Comparison of ENCODE assay signal across 8 mouse cellular contexts in the genomic region with DNA sequence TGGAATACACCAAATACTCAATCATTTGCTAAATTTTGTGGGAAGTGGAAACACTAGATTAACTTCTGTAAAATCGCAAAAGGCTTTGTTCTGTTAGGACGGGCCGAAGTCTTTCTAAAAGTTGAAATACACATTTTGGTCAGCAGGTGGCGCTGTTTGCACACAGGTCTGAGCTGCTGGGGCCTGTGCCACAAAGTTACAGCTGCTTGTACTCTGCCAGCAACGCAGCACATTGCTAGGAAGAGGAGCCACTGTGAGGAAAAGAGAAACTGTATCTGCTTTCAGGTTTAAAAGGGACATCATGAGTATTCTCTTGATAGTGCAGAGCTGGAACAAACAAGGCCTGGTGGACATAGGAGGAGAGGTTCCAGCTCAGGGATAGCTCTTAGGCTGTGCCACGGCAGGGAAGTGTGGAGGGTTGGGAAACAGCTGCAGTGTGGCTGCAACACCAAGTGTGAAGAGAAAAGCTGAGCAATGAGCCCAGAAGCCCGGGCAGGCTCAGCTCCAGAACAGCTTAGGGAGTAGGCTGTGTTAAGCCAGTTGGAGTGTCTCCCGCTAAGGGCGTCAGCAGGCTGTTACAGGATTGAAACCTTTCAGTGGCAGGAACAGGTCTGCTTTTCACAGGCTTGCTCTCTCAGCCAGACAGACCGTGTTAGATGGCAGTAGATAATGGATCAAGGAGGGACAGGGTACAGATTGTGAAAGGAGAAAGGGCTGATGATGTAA. TPM values are rescaled to one million over a fixed set of nuclear protein-coding genes. Genes with fewer than 3 reads are reported as not detected.
DNase-seq lines count a peak whose midpoint lies in the region; ATAC-seq and TF ChIP-seq lines count a peak whose summit lies in the region.

No protein-coding gene starts in this region.

- no peak overlapping the region for H3K9ac ChIP-seq in hindbrain, embryonic 11.5 days (ENCODE audit: low read depth, low read length)
- H3K9ac ChIP-seq in lung, postnatal 0 days (replicated peaks; ENCODE audit: low read depth) = no peak overlapping the region

- H3K4me3 ChIP-seq in hindbrain, embryonic 11.5 days (ENCODE audit: low read depth, low read length) = no peak overlapping the region
- no peak overlapping the region for H3K4me3 ChIP-seq in lung, postnatal 0 days (ENCODE audit: low read depth, low read length)

- TF ChIP-seq CTCF in lung, postnatal 0 days (IDR thresholded peaks at IDR 0.05) = peak; percentile 94

- no peaks in the 10 kb centered on the region for H3K36me3 ChIP-seq in hindbrain, embryonic 11.5 days (ENCODE audit: control insufficient read depth, insufficient read depth, low read length)
- H3K36me3 ChIP-seq in lung, postnatal 0 days (ENCODE audit: insufficient read depth, low read length) = no peaks in the 10 kb centered on the region

- no peak overlapping the region for H3K27ac ChIP-seq in hindbrain, embryonic 11.5 days (ENCODE audit: low read depth, low read length)
- H3K27ac ChIP-seq in lung, postnatal 0 days (ENCODE audit: low read length) = peak overlapping the region; percentile 20; the same call in 1 of the 2 replicates

- DNase-seq in Muller cell, postnatal 12 days (ENCODE audit: inconsistent ontology term) = peak; percentile 55
- peak; percentile 92 to 95 for DNase-seq in cerebellum, postnatal 10 days
- peak; percentile 63 to 82 for DNase-seq in frontal cortex, postnatal 10 days (ENCODE audit: low spot score in 2 of 2)
- DNase-seq in hindbrain, embryonic 11.5 days (ENCODE audit: low spot score) = peak; percentile 93
- DNase-seq in layer of hippocampus, postnatal 10 days (ENCODE audit: low spot score in 2 of 2) = peak; percentile 92
- peak; percentile 91 for DNase-seq in lung, postnatal 0 days (ENCODE audit: low spot score)
- DNase-seq in retina, postnatal 1 day = peak; percentile 87
- DNase-seq in thymus, postnatal 4 days = peak; percentile 83

- H3K27me3 ChIP-seq in hindbrain, embryonic 11.5 days (ENCODE audit: control insufficient read depth, insufficient read depth, low read length) = no peaks in the 10 kb centered on the region
- H3K27me3 ChIP-seq in lung, postnatal 0 days (replicated peaks; ENCODE audit: insufficient read depth, low read length) = no peaks in the 10 kb centered on the region

- peaks cover 4% of the 10 kb centered on the region for H3K4me1 ChIP-seq in hindbrain, embryonic 11.5 days (replicated peaks; ENCODE audit: control insufficient read depth, insufficient read depth, low read length)
- peaks cover 4% of the 10 kb centered on the region; the same call in 1 of the 2 replicates for H3K4me1 ChIP-seq in lung, postnatal 0 days (ENCODE audit: insufficient read depth, low read depth, low read length)

- 43% methylated on average over 10 of the region's 10 CpGs for WGBS in hindbrain, embryonic 11.5 days
- 25% methylated on average over 10 of the region's 10 CpGs for WGBS in lung, postnatal 0 days

- H3K4me2 ChIP-seq in hindbrain, embryonic 11.5 days (replicated peaks; ENCODE audit: low read depth, low read length) = no peak overlapping the region
- H3K4me2 ChIP-seq in lung, postnatal 0 days (replicated peaks; ENCODE audit: low read depth, low read length) = no peak overlapping the region

- peak; percentile 53 for ATAC-seq in hindbrain, embryonic 11.5 days (ENCODE audit: low FRiP score)
- ATAC-seq in lung, postnatal 0 days = peak; percentile 89

- no peaks in the 10 kb centered on the region for H3K9me3 ChIP-seq in hindbrain, embryonic 11.5 days (ENCODE audit: control insufficient read depth, low read length)
- no peaks in the 10 kb centered on the region for H3K9me3 ChIP-seq in lung, postnatal 0 days (ENCODE audit: low read length)

- TF ChIP-seq EP300 in lung, postnatal 0 days (IDR thresholded peaks at IDR 0.05) = 0 out of 2 replicates have a peak, but pooled peaks have one; percentile 26

RNA-seq across cellular contexts. Expression of a gene that starts 5.0 kb away (rescaled TPM):
- 43.1 and 44.2 TPM in 2 replicates for polyA plus RNA-seq in hindbrain, embryonic 11.5 days (2014; fragmentation: Nextera tagmentation; extraction: Ambion mirVana)
- 10 to 100 TPM; 58.7 to 64.2 TPM for total RNA-seq in layer of hippocampus, postnatal 10 days (2021)
- 24.2 and 28.5 TPM in 2 replicates for polyA plus RNA-seq in lung, postnatal 0 days (2015; fragmentation: Nextera tagmentation; extraction: Ambion mirVana)

RNA-seq across cellular contexts. Expression of a gene that starts 6.8 kb away (rescaled TPM):
- polyA plus RNA-seq in hindbrain, embryonic 11.5 days (2014; fragmentation: Nextera tagmentation; extraction: Ambion mirVana) = 14.5 and 19.6 TPM in 2 replicates
- under 1 TPM; 0.27 to 0.75 TPM for total RNA-seq in layer of hippocampus, postnatal 10 days (2021)
- 4.9 and 6.6 TPM in 2 replicates for polyA plus RNA-seq in lung, postnatal 0 days (2015; fragmentation: Nextera tagmentation; extraction: Ambion mirVana)

RNA-seq across cellular contexts. Expression of a gene that starts 9.4 kb away (rescaled TPM):
- not detected in 2 replicates for polyA plus RNA-seq in hindbrain, embryonic 11.5 days (2014; fragmentation: Nextera tagmentation; extraction: Ambion mirVana)
- total RNA-seq in layer of hippocampus, postnatal 10 days (2021) = not detected
- 0.44 and 0.53 TPM in 2 replicates for polyA plus RNA-seq in lung, postnatal 0 days (2015; fragmentation: Nextera tagmentation; extraction: Ambion mirVana)

RNA-seq across cellular contexts. Expression of a gene that starts 33.2 kb away (rescaled TPM):
- polyA plus RNA-seq in hindbrain, embryonic 11.5 days (2014; fragmentation: Nextera tagmentation; extraction: Ambion mirVana) = 39.7 and 42.1 TPM in 2 replicates
- total RNA-seq in layer of hippocampus, postnatal 10 days (2021) = 1 to 10 TPM; 7.9 to 8.5 TPM
- 83.7 and 85.6 TPM in 2 replicates for polyA plus RNA-seq in lung, postnatal 0 days (2015; fragmentation: Nextera tagmentation; extraction: Ambion mirVana)

RNA-seq across cellular contexts. Expression of a gene that starts 54.7 kb away (rescaled TPM):
- polyA plus RNA-seq in hindbrain, embryonic 11.5 days (2014; fragmentation: Nextera tagmentation; extraction: Ambion mirVana) = 1.9 and 2.8 TPM in 2 replicates
- total RNA-seq in layer of hippocampus, postnatal 10 days (2021) = 100 to 1,000 TPM; 108 to 116 TPM
- polyA plus RNA-seq in lung, postnatal 0 days (2015; fragmentation: Nextera tagmentation; extraction: Ambion mirVana) = 0.62 and 1.1 TPM in 2 replicates
